Mouse (Mus musculus): ENCODE results near the gene Cdc25b. TPM values are rescaled to one million over a fixed set of nuclear protein-coding genes. Genes with fewer than 3 reads are reported as not detected.

Cdc25b gene
- polyA plus RNA-seq, 1 experiment from 2014 or later, result 38.7 TPM

GRCm38 (mm10) chr2:131145536-131145935 is 41.2 kb upstream of the Cdc25b start:
- no peak for TF ChIP-seq EP300 (optimal IDR thresholded peaks at IDR 0.05)
- no peak for TF ChIP-seq CTCF (IDR thresholded peaks at IDR 0.05; ENCODE audit: low read depth)
- Histone ChIP-seq H3K4me1 (replicated peaks; ENCODE audit: control insufficient read depth, insufficient read depth) (no peaks in the 10 kb centered on the region), H3K4me2 (replicated peaks; ENCODE audit: low read depth) (no peak overlapping the region), H3K27me3 (ENCODE audit: control insufficient read depth, insufficient read depth, low read length) (no peaks in the 10 kb centered on the region), H3K9me3 (ENCODE audit: control insufficient read depth, low read length) (no peaks in the 10 kb centered on the region), H3K36me3 (ENCODE audit: control insufficient read depth, insufficient read depth, low read length) (peaks cover 30% of the 10 kb centered on the region), H3K4me3 (ENCODE audit: low read depth, low read length) (no peak overlapping the region), H3K9ac (ENCODE audit: low read length) (no peak overlapping the region), H3K27ac (replicated peaks) (no peak overlapping the region)
- ATAC-seq (ENCODE audit: low FRiP score, low TSS enrichment) (no peak), DNase-seq (ENCODE audit: low spot score) (no peak)
- 88% methylated on average over 2 of the region's 2 CpGs for WGBS

DNA sequence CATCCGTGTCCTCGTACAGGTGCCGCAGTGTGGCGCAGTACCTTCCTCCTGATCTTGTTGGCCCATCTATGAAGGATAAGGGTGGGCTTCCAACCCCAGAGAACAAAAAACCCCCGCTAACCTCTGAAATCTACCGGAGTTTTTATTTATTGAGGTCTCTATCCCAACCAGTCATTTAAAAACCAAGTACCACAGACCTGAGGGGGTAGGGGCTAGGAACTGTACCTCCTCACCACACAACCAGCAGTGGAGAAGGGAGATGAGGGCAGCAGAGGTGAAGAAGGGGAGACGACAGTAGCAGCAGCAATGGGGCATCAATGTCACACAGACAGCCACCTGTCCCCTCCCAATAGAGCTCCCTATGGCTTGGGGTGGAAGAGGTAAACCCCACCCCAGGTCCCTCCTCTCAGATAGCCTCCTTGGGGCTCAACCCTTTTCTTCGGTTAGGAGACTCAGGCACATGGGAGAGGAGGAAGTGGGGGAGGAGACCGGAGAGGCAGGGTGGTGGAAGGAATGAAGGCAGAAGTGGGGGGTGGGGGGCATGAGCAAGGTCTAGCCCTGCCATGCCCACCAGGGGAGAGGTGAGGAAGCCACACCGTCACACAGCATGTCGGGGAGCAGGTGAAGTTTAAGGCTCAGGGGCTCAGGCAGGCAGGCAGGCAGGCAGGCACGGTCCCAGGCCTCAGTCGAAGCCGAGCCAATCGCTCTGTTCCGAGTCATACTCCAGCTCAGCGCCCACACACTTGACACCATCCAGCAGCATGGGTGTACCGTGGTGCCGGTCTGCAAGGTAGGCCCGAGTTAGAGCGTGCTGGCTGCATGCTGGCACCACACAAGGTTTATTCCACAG is 40.3 kb upstream of the Cdc25b start:
- WGBS, result 79% methylated on average over 21 of the region's 21 CpGs
- Histone ChIP-seq H3K27ac (replicated peaks) (no peak overlapping the region), H3K36me3 (ENCODE audit: control insufficient read depth, insufficient read depth, low read length) (peaks cover 37% of the 10 kb centered on the region), H3K27me3 (ENCODE audit: control insufficient read depth, insufficient read depth, low read length) (no peaks in the 10 kb centered on the region), H3K4me3 (ENCODE audit: low read depth, low read length) (no peak overlapping the region), H3K4me1 (replicated peaks; ENCODE audit: control insufficient read depth, insufficient read depth) (no peaks in the 10 kb centered on the region), H3K4me2 (replicated peaks; ENCODE audit: low read depth) (no peak overlapping the region), H3K9ac (ENCODE audit: low read length) (no peak overlapping the region), H3K9me3 (ENCODE audit: control insufficient read depth, low read length) (no peaks in the 10 kb centered on the region)
- TF ChIP-seq EP300 (optimal IDR thresholded peaks at IDR 0.05), result no peak
- no peak for TF ChIP-seq CTCF (IDR thresholded peaks at IDR 0.05; ENCODE audit: low read depth)
- ATAC-seq (ENCODE audit: low FRiP score, low TSS enrichment) (no peak), DNase-seq (ENCODE audit: low spot score) (no peak)

- H3K9ac ChIP-seq (ENCODE audit: low read length), result no peak overlapping the region
- 89% methylated on average over 8 of the region's 8 CpGs for WGBS
Measured at GRCm38 (mm10) chr2:131147043-131147365, 39.7 kb upstream of the Cdc25b start.

GRCm38 (mm10) chr2:131148353-131149253 is 38.1 kb upstream of the Cdc25b start:
- no peak overlapping the region for H3K4me2 ChIP-seq (replicated peaks; ENCODE audit: low read depth)
- ATAC-seq (ENCODE audit: low FRiP score, low TSS enrichment) (no peak), DNase-seq (ENCODE audit: low spot score) (no peak)
- H3K4me1 ChIP-seq (replicated peaks; ENCODE audit: control insufficient read depth, insufficient read depth), result no peaks in the 10 kb centered on the region
- H3K36me3 ChIP-seq (ENCODE audit: control insufficient read depth, insufficient read depth, low read length), result peaks cover 43% of the 10 kb centered on the region
- H3K9ac ChIP-seq (ENCODE audit: low read length), result no peak overlapping the region
- no peaks in the 10 kb centered on the region for H3K27me3 ChIP-seq (ENCODE audit: control insufficient read depth, insufficient read depth, low read length)
- H3K27ac ChIP-seq (replicated peaks), result no peak overlapping the region
- no peak for TF ChIP-seq EP300 (optimal IDR thresholded peaks at IDR 0.05)
- no peak for TF ChIP-seq CTCF (IDR thresholded peaks at IDR 0.05; ENCODE audit: low read depth)
- no peak overlapping the region for H3K4me3 ChIP-seq (ENCODE audit: low read depth, low read length)
- WGBS, result 79% methylated on average over 8 of the region's 8 CpGs
- H3K9me3 ChIP-seq (ENCODE audit: control insufficient read depth, low read length), result no peaks in the 10 kb centered on the region

More at GRCm38 (mm10) chr2:131147043-131147365, 39.7 kb upstream of the Cdc25b start:
- no peak for TF ChIP-seq EP300 (optimal IDR thresholded peaks at IDR 0.05)
- no peak for TF ChIP-seq CTCF (IDR thresholded peaks at IDR 0.05; ENCODE audit: low read depth)
- Histone ChIP-seq H3K27me3 (ENCODE audit: control insufficient read depth, insufficient read depth, low read length) (no peaks in the 10 kb centered on the region), H3K4me2 (replicated peaks; ENCODE audit: low read depth) (no peak overlapping the region), H3K4me1 (replicated peaks; ENCODE audit: control insufficient read depth, insufficient read depth) (no peaks in the 10 kb centered on the region), H3K9me3 (ENCODE audit: control insufficient read depth, low read length) (no peaks in the 10 kb centered on the region), H3K4me3 (ENCODE audit: low read depth, low read length) (no peak overlapping the region), H3K27ac (replicated peaks) (no peak overlapping the region), H3K36me3 (ENCODE audit: control insufficient read depth, insufficient read depth, low read length) (peaks cover 37% of the 10 kb centered on the region)
- no peak for ATAC-seq (ENCODE audit: low FRiP score, low TSS enrichment)
- DNase-seq (ENCODE audit: low spot score), result no peak

DNA sequence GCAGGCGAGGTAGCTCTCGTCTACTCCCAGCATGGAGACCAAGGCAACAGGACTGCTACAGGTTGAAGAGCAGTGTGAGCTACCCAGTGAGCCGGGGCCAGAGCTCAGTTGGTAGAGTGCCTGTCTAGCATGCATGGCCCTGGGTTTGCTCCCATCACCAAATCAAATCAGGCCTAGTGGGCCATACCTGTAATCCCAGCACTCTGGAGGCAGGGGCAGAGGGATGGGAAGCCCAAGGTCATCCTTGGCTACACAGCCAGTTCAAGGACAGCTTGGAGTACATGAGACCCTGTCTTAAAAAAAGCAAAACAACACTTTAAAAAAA is 37.5 kb upstream of the Cdc25b start:
- TF ChIP-seq CTCF (IDR thresholded peaks at IDR 0.05; ENCODE audit: low read depth) (no peak), EP300 (optimal IDR thresholded peaks at IDR 0.05) (no peak)
- H3K27ac ChIP-seq (replicated peaks), result no peak overlapping the region
- ATAC-seq (ENCODE audit: low FRiP score, low TSS enrichment), result no peak
- WGBS, result 87% methylated on average over 3 of the region's 3 CpGs
- H3K4me3 ChIP-seq (ENCODE audit: low read depth, low read length), result no peak overlapping the region
- no peak overlapping the region for H3K9ac ChIP-seq (ENCODE audit: low read length)
- peaks cover 43% of the 10 kb centered on the region for H3K36me3 ChIP-seq (ENCODE audit: control insufficient read depth, insufficient read depth, low read length)
- DNase-seq (ENCODE audit: low spot score), result no peak
- H3K4me2 ChIP-seq (replicated peaks; ENCODE audit: low read depth), result no peak overlapping the region
- no peaks in the 10 kb centered on the region for H3K9me3 ChIP-seq (ENCODE audit: control insufficient read depth, low read length)
- no peaks in the 10 kb centered on the region for H3K27me3 ChIP-seq (ENCODE audit: control insufficient read depth, insufficient read depth, low read length)
- no peaks in the 10 kb centered on the region for H3K4me1 ChIP-seq (replicated peaks; ENCODE audit: control insufficient read depth, insufficient read depth)

Measured in stomach, postnatal 0 days (tissue).